Mouse (Mus musculus): ENCODE data around the gene Grm4.

DNA sequence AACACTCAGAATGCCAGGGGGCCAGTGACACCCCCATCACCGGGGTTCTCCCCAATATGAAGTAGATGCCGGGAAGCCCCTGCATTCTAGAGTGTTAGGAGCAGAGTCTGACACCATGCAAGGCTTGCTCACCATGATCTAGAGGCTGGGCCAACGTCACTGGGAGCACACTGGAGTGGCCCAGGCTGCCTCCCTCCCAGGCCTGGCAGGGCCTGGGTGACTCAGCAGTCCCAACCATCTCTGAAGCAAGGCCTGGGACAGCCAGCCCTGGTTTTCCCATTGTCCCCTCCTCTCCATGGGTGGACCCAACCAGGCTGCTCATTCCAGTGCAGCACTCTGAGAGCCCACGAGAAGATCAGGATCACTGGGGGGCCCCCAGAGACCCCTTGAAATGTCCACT, 20.4 kb downstream of the Grm4 start:
- TF ChIP-seq CTCF (IDR thresholded peaks at IDR 0.05; ENCODE audit: control insufficient read depth, insufficient read depth, insufficient replicate concordance, low read depth, low read length) (no peak), POLR2A (IDR thresholded peaks at IDR 0.05; ENCODE audit: control insufficient read depth, low read depth, low read length) (no peak)
